Comparison of ENCODE assay signal across 18 mouse cellular contexts in the genomic region with DNA sequence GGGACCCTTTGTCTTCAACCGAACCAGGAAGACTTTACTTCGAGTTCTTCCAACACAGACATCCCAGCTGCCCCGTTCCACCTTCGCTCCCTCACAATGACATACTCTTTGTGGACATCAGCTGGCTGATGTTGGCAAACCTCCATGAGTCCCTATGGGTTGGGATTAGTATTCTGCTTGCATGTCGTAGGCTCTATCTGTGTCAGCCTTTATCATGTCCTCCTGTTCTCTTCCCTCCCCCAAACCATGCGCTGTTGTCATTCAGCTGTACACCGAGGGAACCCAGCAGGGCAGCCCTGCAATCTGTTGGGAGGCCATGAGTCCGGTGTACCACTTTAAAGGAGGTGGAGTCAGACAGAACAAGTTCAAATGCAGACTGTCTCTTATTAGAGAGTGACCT.
DNase-seq lines count a peak whose midpoint lies in the region; ATAC-seq and TF ChIP-seq lines count a peak whose summit lies in the region.
"Had no signal": no experiment of that assay in that cellular context is flagged by ENCODE, and none has a peak within 500 bp of the region (broad histone marks: within the 10 kb centered on the region; RNA-seq: fewer than 3 reads in every experiment).

No protein-coding gene starts in this region.

- H3K27ac ChIP-seq in forebrain, postnatal 0 days (ENCODE audit: low read depth, low read length), result no peak overlapping the region
- no peak overlapping the region for H3K27ac ChIP-seq in forebrain, embryonic 15.5 days (replicated peaks)
- no peak overlapping the region for H3K27ac ChIP-seq in midbrain, embryonic 13.5 days
- H3K27ac ChIP-seq in midbrain, embryonic 10.5 days (replicated peaks), result no peak overlapping the region
- H3K27ac ChIP-seq in hindbrain, embryonic 15.5 days (replicated peaks), result no peak overlapping the region
- H3K27ac ChIP-seq: embryonic facial prominence, embryonic 15.5 days; liver, embryonic 13.5 days had no signal

- no peak for TF ChIP-seq CTCF in forebrain, postnatal 0 days (IDR thresholded peaks at IDR 0.05; ENCODE audit: low read depth)

- no peaks in the 10 kb centered on the region for H3K9me3 ChIP-seq in forebrain, postnatal 0 days (ENCODE audit: low read length)
- H3K9me3 ChIP-seq in forebrain, embryonic 15.5 days, result no peaks in the 10 kb centered on the region
- H3K9me3 ChIP-seq in midbrain, embryonic 13.5 days, result no peaks in the 10 kb centered on the region
- H3K9me3 ChIP-seq in midbrain, embryonic 10.5 days (replicated peaks), result no peaks in the 10 kb centered on the region
- H3K9me3 ChIP-seq in hindbrain, embryonic 15.5 days, result no peaks in the 10 kb centered on the region
- H3K9me3 ChIP-seq: embryonic facial prominence, embryonic 15.5 days had no signal

- no peak overlapping the region for H3K4me2 ChIP-seq in forebrain, postnatal 0 days (ENCODE audit: low read depth)
- no peak overlapping the region for H3K4me2 ChIP-seq in forebrain, embryonic 15.5 days (replicated peaks)
- no peak overlapping the region for H3K4me2 ChIP-seq in midbrain, embryonic 13.5 days (replicated peaks)
- no peak overlapping the region for H3K4me2 ChIP-seq in hindbrain, embryonic 15.5 days
- H3K4me2 ChIP-seq: embryonic facial prominence, embryonic 15.5 days; liver, embryonic 13.5 days had no signal

- no peak overlapping the region for H3K4me3 ChIP-seq in forebrain, postnatal 0 days (ENCODE audit: low read depth, low read length)
- H3K4me3 ChIP-seq in forebrain, embryonic 15.5 days, result no peak overlapping the region
- no peak overlapping the region for H3K4me3 ChIP-seq in midbrain, embryonic 13.5 days (replicated peaks)
- H3K4me3 ChIP-seq in midbrain, embryonic 10.5 days, result no peak overlapping the region
- H3K4me3 ChIP-seq in hindbrain, embryonic 15.5 days, result no peak overlapping the region
- H3K4me3 ChIP-seq: embryonic facial prominence, embryonic 15.5 days; liver, embryonic 13.5 days had no signal

- no peaks in the 10 kb centered on the region for H3K4me1 ChIP-seq in forebrain, postnatal 0 days (ENCODE audit: insufficient read depth)
- peaks cover 6% of the 10 kb centered on the region; the same call in 1 of the 2 replicates for H3K4me1 ChIP-seq in forebrain, embryonic 15.5 days
- H3K4me1 ChIP-seq in midbrain, embryonic 13.5 days (replicated peaks), result peaks cover 5% of the 10 kb centered on the region; the same call in 1 of the 2 replicates
- no peaks in the 10 kb centered on the region for H3K4me1 ChIP-seq in midbrain, embryonic 10.5 days
- peaks cover 7% of the 10 kb centered on the region for H3K4me1 ChIP-seq in hindbrain, embryonic 15.5 days (replicated peaks)
- H3K4me1 ChIP-seq: embryonic facial prominence, embryonic 15.5 days; liver, embryonic 13.5 days had no signal

- no peaks in the 10 kb centered on the region for H3K27me3 ChIP-seq in forebrain, postnatal 0 days (ENCODE audit: insufficient read depth, low read length)
- no peaks in the 10 kb centered on the region for H3K27me3 ChIP-seq in forebrain, embryonic 15.5 days
- H3K27me3 ChIP-seq in midbrain, embryonic 13.5 days, result no peaks in the 10 kb centered on the region
- no peaks in the 10 kb centered on the region for H3K27me3 ChIP-seq in midbrain, embryonic 10.5 days (ENCODE audit: low read depth, poor library complexity, severe bottlenecking)
- H3K27me3 ChIP-seq in hindbrain, embryonic 15.5 days, result no peaks in the 10 kb centered on the region
- H3K27me3 ChIP-seq: embryonic facial prominence, embryonic 15.5 days; liver, embryonic 13.5 days had no signal

- no peaks in the 10 kb centered on the region for H3K36me3 ChIP-seq in forebrain, postnatal 0 days (ENCODE audit: insufficient read depth)
- H3K36me3 ChIP-seq in forebrain, embryonic 15.5 days, result no peaks in the 10 kb centered on the region
- no peaks in the 10 kb centered on the region for H3K36me3 ChIP-seq in midbrain, embryonic 13.5 days
- H3K36me3 ChIP-seq in midbrain, embryonic 10.5 days, result no peaks in the 10 kb centered on the region
- H3K36me3 ChIP-seq in hindbrain, embryonic 15.5 days, result no peaks in the 10 kb centered on the region
- H3K36me3 ChIP-seq: embryonic facial prominence, embryonic 15.5 days; liver, embryonic 13.5 days had no signal

- peak; percentile 20; the same call in 1 of the 2 replicates for ATAC-seq in forebrain, postnatal 0 days
- no peak for ATAC-seq in forebrain, embryonic 15.5 days (replicated peaks)
- peak; percentile 80 for ATAC-seq in midbrain, embryonic 13.5 days
- ATAC-seq in hindbrain, embryonic 15.5 days (ENCODE audit: low FRiP score, low read depth), result peak; percentile 68
- no peak for ATAC-seq in megakaryocyte-erythroid progenitor cell, adult 5-6 weeks (replicated peaks; ENCODE audit: low FRiP score, low TSS enrichment, poor library complexity, severe bottlenecking)
- ATAC-seq: intestine, postnatal 0 days had no signal

- 52% methylated on average over 8 of the region's 8 CpGs for WGBS in forebrain, postnatal 0 days
- WGBS in forebrain, embryonic 15.5 days, result 60% methylated on average over 8 of the region's 8 CpGs
- 62% methylated on average over 8 of the region's 8 CpGs for WGBS in midbrain, embryonic 13.5 days
- 91% methylated on average over 8 of the region's 8 CpGs for WGBS in midbrain, embryonic 10.5 days
- 35% methylated on average over 8 of the region's 8 CpGs for WGBS in hindbrain, embryonic 15.5 days

- no peak for DNase-seq in forebrain, postnatal 0 days
- no peak for DNase-seq in midbrain, embryonic 10.5 days (ENCODE audit: low spot score)
- peak; percentile 10 for DNase-seq in brain, adult 2 months (ENCODE audit: low read depth, low spot score)
- no peak for DNase-seq in frontal cortex, postnatal 14 days (ENCODE audit: low spot score in 2 of 2)
- DNase-seq: adrenal gland, postnatal 25 days; cerebellum, adult 18-20 months; kidney, postnatal 25 days; liver, embryonic 13.5 days; lung, adult 2 months; lung, postnatal 14 days; right cerebral cortex, postnatal 25 days; spleen, adult 18-20 months had no signal

- no peak overlapping the region for H3K9ac ChIP-seq in forebrain, postnatal 0 days
- H3K9ac ChIP-seq in forebrain, embryonic 15.5 days (replicated peaks), result no peak overlapping the region
- no peak overlapping the region for H3K9ac ChIP-seq in midbrain, embryonic 13.5 days (replicated peaks)
- no peak overlapping the region for H3K9ac ChIP-seq in hindbrain, embryonic 15.5 days
- H3K9ac ChIP-seq: embryonic facial prominence, embryonic 15.5 days; liver, embryonic 13.5 days had no signal

Comparison
In these comparisons a context has a peak if more than half of its experiments do, and no peak if none do; other contexts are left out.
1. ATAC-seq: peak in forebrain, postnatal 0 days (single experiment), midbrain, embryonic 13.5 days (single experiment) and hindbrain, embryonic 15.5 days (single experiment); none in forebrain, embryonic 15.5 days (single experiment) and megakaryocyte-erythroid progenitor cell, adult 5-6 weeks (single experiment).